Mouse (Mus musculus): ENCODE measurements around the gene Larp6. TPM values are rescaled to one million over a fixed set of nuclear protein-coding genes. Genes with fewer than 3 reads are reported as not detected.

Gene Larp6
- polyA plus RNA-seq, 1 experiment: 4.8 TPM

- Histone ChIP-seq H3K4me3 (ENCODE audit: control insufficient read depth, low read depth, low read length) (no peak overlapping the region), H3K36me3 (ENCODE audit: control insufficient read depth, insufficient read depth, low read length) (no peaks in the 10 kb centered on the region), H3K27ac (ENCODE audit: control insufficient read depth, insufficient read depth, low read depth, low read length) (no peak overlapping the region), H3K27me3 (ENCODE audit: control insufficient read depth, insufficient read depth, low read length) (no peaks in the 10 kb centered on the region), H3K4me1 (ENCODE audit: control insufficient read depth, insufficient read depth, low read length) (no peaks in the 10 kb centered on the region)
- TF ChIP-seq POLR2A (IDR thresholded peaks at IDR 0.05; ENCODE audit: control insufficient read depth, low read depth, low read length) (no peak), CTCF (IDR thresholded peaks at IDR 0.05; ENCODE audit: control insufficient read depth, insufficient read depth, insufficient replicate concordance, low read depth, low read length) (no peak)
Measured at GRCm38 (mm10) chr9:60776899-60777298, 64.1 kb downstream of the Larp6 start.

- no peaks in the 10 kb centered on the region for H3K4me1 ChIP-seq (ENCODE audit: control insufficient read depth, insufficient read depth, low read length)
- H3K27ac ChIP-seq (ENCODE audit: control insufficient read depth, insufficient read depth, low read depth, low read length): no peak overlapping the region
- H3K27me3 ChIP-seq (ENCODE audit: control insufficient read depth, insufficient read depth, low read length): no peaks in the 10 kb centered on the region
- TF ChIP-seq CTCF (IDR thresholded peaks at IDR 0.05; ENCODE audit: control insufficient read depth, insufficient read depth, insufficient replicate concordance, low read depth, low read length): no peak
- no peak for TF ChIP-seq POLR2A (IDR thresholded peaks at IDR 0.05; ENCODE audit: control insufficient read depth, low read depth, low read length)
- H3K4me3 ChIP-seq (ENCODE audit: control insufficient read depth, low read depth, low read length): no peak overlapping the region
- no peaks in the 10 kb centered on the region for H3K36me3 ChIP-seq (ENCODE audit: control insufficient read depth, insufficient read depth, low read length)
Measured at GRCm38 (mm10) chr9:60782057-60782789, 69.4 kb downstream of the Larp6 start.

GRCm38 (mm10) chr9:60785069-60785468 is 72.3 kb downstream of the Larp6 start:
- H3K27ac ChIP-seq (ENCODE audit: control insufficient read depth, insufficient read depth, low read depth, low read length): no peak overlapping the region
- no peak for TF ChIP-seq POLR2A (IDR thresholded peaks at IDR 0.05; ENCODE audit: control insufficient read depth, low read depth, low read length)
- no peak for TF ChIP-seq CTCF (IDR thresholded peaks at IDR 0.05; ENCODE audit: control insufficient read depth, insufficient read depth, insufficient replicate concordance, low read depth, low read length)
- no peak overlapping the region for H3K4me3 ChIP-seq (ENCODE audit: control insufficient read depth, low read depth, low read length)
- no peaks in the 10 kb centered on the region for H3K36me3 ChIP-seq (ENCODE audit: control insufficient read depth, insufficient read depth, low read length)
- H3K4me1 ChIP-seq (ENCODE audit: control insufficient read depth, insufficient read depth, low read length): no peaks in the 10 kb centered on the region
- H3K27me3 ChIP-seq (ENCODE audit: control insufficient read depth, insufficient read depth, low read length): no peaks in the 10 kb centered on the region

- Histone ChIP-seq H3K4me3 (ENCODE audit: control insufficient read depth, low read depth, low read length) (no peak overlapping the region), H3K36me3 (ENCODE audit: control insufficient read depth, insufficient read depth, low read length) (no peaks in the 10 kb centered on the region), H3K27me3 (ENCODE audit: control insufficient read depth, insufficient read depth, low read length) (no peaks in the 10 kb centered on the region), H3K4me1 (ENCODE audit: control insufficient read depth, insufficient read depth, low read length) (no peaks in the 10 kb centered on the region), H3K27ac (ENCODE audit: control insufficient read depth, insufficient read depth, low read depth, low read length) (no peak overlapping the region)
- TF ChIP-seq CTCF (IDR thresholded peaks at IDR 0.05; ENCODE audit: control insufficient read depth, insufficient read depth, insufficient replicate concordance, low read depth, low read length): no peak
Measured at GRCm38 (mm10) chr9:60787517-60788110, 74.8 kb downstream of the Larp6 start.

Other genes starting within 250 kb of the Larp6 start
- 1.4 TPM in 2 replicates for gene Thsd4, start 190.9 kb upstream of the Larp6 start, polyA plus RNA-seq (2012; rRNA removed)
- gene Lrrc49, start 24.8 kb upstream of the Larp6 start, polyA plus RNA-seq (2012; rRNA removed): 22.3 and 22.6 TPM in 2 replicates
- 11.1 and 11.5 TPM in 2 replicates for gene Uaca, start 81.6 kb downstream of the Larp6 start, polyA plus RNA-seq (2012; rRNA removed)